Mouse (Mus musculus) thymus, adult 2 months (tissue): ENCODE data around the gene Cyp2d26.

Experiments
- CTCF ChIP-seq: fragments of 200-500 bp; IDR thresholded peaks from 2 replicates; pipeline ENCODE4 v1.5.1; 2012; ENCODE audit warnings: mild to moderate bottlenecking, control low read depth, low read length, moderate library complexity, borderline replicate concordance; ENCODE audit not compliant: control insufficient read depth, poor library complexity, insufficient read depth; ENCODE audit errors: extremely low read depth
- POLR2A ChIP-seq: fragments of 200-500 bp; IDR thresholded peaks from 2 replicates; pipeline ENCODE4 v1.6.1; 2012; ENCODE audit warnings: mild to moderate bottlenecking, low read length, control low read depth, moderate library complexity; ENCODE audit not compliant: control insufficient read depth, poor library complexity, insufficient read depth; ENCODE audit errors: extremely low read depth

- TF ChIP-seq CTCF (no peak), POLR2A (no peak)
Observed at GRCm38 (mm10) chr15:82810556-82810955, 16.5 kb upstream of the Cyp2d26 start.
